Mouse (Mus musculus) heart, postnatal 0 days (tissue): ENCODE measurements at regions not wholly inside any gene's neighbourhood (a gene's known extent, or its start where the extent isn't known, plus 50 kb on each side); places are given as distances from the start of the nearest gene placed in this dataset.

Source experiments
- ATAC-seq: fragments of 200-750 bp; cut with Nextera tagmentation; 2 replicates; pipeline ENCODE4 v1.8.0; 2017; ENCODE audit warnings: low read depth, moderate number of reproducible peaks, moderate library complexity; ENCODE audit not compliant: insufficient read depth
- DNase-seq: peaks from one replicate; pipeline ENCODE4 v3.0.0-alpha.2; 2016; ENCODE audit warnings: low spot score
- H3K27ac ChIP-seq: fragments of 300-500 bp; sonication (generic); 2 replicates; pipeline ENCODE4 v1.5.1; 2014; ENCODE audit warnings: low read depth, mild to moderate bottlenecking
- H3K27me3 ChIP-seq: fragments of 300-500 bp; sonication (generic); 2 replicates; pipeline ENCODE4 v1.6.1; 2014; ENCODE audit warnings: low read length, mixed read lengths; ENCODE audit not compliant: control insufficient read depth, insufficient read depth
- H3K36me3 ChIP-seq: fragments of 300-500 bp; sonication (generic); replicated peaks from 2 replicates; pipeline ENCODE4 v1.6.1; 2014; ENCODE audit warnings: low read length, mixed read lengths; ENCODE audit not compliant: control insufficient read depth, insufficient read depth
- H3K4me1 ChIP-seq: fragments of 300-500 bp; sonication (generic); 2 replicates; pipeline ENCODE4 v1.6.1; 2014; ENCODE audit warnings: antibody characterized with exemption; ENCODE audit not compliant: control insufficient read depth, insufficient read depth
- H3K4me2 ChIP-seq: fragments of 300-500 bp; sonication (generic); 2 replicates; pipeline ENCODE4 v1.6.1; 2014; ENCODE audit warnings: low read depth, mild to moderate bottlenecking, low read length, moderate library complexity
- H3K4me3 ChIP-seq: fragments of 300-500 bp; sonication (generic); 2 replicates; pipeline ENCODE4 v1.5.1; 2014; ENCODE audit warnings: low read depth, low read length
- H3K9ac ChIP-seq: fragments of 300-500 bp; sonication (generic); replicated peaks from 2 replicates; pipeline ENCODE4 v1.6.1; 2014; ENCODE audit warnings: low read depth, low read length, mixed read lengths
- H3K9me3 ChIP-seq: fragments of 300-500 bp; sonication (generic); replicated peaks from 2 replicates; pipeline ENCODE4 v1.6.1; 2016; ENCODE audit warnings: low read length; ENCODE audit not compliant: control insufficient read depth
- CTCF ChIP-seq: IDR thresholded peaks from 2 replicates; pipeline ENCODE4 v1.5.1; 2016; ENCODE audit warnings: antibody characterized with exemption, control low read depth, low read depth
- EP300 ChIP-seq: IDR thresholded peaks from 2 replicates; pipeline ENCODE4 v1.6.1; 2016; ENCODE audit warnings: antibody characterized with exemption, low read depth
- WGBS: fragments of 180-500 bp; shearing (Covaris S2); extraction: QIAGEN DNeasy Blood & Tissue Kit; methylation state at CpG from one replicate; pipeline ENCODE4 v1.1.7; 2014; 5-methylcytosine and 5-hydroxymethylcytosine counted together

DNA sequence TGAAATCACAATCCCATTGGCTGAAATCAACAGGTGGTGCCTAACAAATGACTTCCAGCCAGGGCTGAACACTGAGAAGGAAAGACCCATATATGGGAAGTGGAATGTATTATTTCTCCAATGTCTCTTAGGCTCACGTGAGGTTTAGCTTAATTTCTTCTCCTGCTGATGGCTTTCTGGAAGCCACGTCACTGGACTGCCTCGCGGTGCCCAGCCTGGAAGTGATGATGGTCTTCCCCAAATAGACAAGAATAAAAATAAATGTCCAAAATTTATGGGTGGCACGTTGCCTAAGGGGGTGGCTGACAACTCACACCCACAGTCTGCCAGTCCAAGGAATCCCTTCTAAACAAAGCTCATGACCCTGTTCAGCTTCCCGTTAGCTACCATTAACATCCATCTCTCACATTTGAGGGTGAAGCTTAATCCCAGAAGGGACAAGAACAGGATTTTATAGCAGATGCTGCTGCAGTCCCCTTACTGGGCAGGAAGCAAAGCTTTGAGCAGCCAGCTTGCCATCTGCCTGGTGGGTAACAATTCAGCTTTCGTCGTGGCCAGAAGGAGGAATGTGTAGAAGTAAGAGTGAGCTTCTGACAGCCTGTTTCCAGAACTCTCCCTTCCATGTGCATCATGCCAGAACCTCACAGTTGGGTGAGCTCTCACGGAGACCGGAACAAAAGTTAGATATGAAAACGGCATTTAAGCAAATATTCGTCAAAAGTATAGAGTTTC, 105.8 kb downstream of the Thbs2 start:
- H3K4me3 ChIP-seq = no peak overlapping the region
- ATAC-seq (no peak), DNase-seq (no peak)
- no peak for TF ChIP-seq CTCF
- no peak for TF ChIP-seq EP300
- no peak overlapping the region for H3K9ac ChIP-seq
- H3K27me3 ChIP-seq = no peaks in the 10 kb centered on the region
- no peak overlapping the region for H3K4me2 ChIP-seq
- H3K4me1 ChIP-seq = no peaks in the 10 kb centered on the region
- H3K27ac ChIP-seq = no peak overlapping the region
- no peaks in the 10 kb centered on the region for H3K9me3 ChIP-seq
- H3K36me3 ChIP-seq = no peaks in the 10 kb centered on the region
- 84% methylated on average over 12 of the region's 12 CpGs for WGBS

DNA sequence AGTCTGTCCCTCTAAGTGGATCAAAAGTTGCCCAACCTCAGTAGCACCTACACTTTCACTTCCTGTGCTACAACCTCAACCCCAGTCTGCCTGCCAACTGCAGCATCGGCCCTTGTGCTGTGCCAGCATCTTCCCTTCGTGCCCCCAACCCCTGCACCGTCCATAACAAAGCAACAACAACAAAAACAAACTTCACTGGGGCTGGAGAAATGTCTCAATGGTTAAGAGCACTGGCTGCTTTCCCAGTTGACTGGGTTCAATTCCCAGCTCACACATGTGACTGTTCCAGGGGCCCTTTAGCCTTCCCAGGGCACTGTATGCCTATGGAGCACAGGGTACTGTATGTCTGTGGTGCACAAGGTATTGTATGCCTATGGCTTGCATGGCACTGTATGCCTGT, 114.4 kb downstream of the Thbs2 start:
- TF ChIP-seq CTCF (no peak), EP300 (no peak)
- WGBS = 72% methylated on average over 3 of the region's 3 CpGs
- no peak for ATAC-seq
- Histone ChIP-seq H3K9ac (no peak overlapping the region), H3K4me3 (no peak overlapping the region), H3K9me3 (no peaks in the 10 kb centered on the region), H3K4me1 (no peaks in the 10 kb centered on the region), H3K27me3 (no peaks in the 10 kb centered on the region), H3K27ac (no peak overlapping the region), H3K36me3 (no peaks in the 10 kb centered on the region), H3K4me2 (no peak overlapping the region)
- no peak for DNase-seq

DNA sequence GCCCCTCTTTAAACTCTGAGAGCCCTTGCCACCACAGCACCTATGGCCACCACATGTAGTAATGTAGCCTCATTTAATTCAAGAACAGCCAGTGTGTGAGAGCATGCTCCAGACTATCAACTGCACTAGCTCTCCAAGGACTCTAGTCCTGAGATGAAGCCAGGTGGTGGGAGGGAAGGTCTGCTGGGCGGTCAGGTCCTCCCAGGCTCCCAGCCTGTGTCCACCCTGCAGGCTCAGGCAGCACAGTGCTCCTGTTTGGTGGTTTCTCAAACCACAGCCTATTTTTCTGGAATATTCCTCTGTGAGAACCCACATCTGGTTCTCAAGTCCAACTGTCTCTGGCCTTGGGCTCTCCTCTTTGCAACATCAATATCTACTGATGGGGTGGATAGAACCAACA, 115.3 kb downstream of the Thbs2 start:
- no peaks in the 10 kb centered on the region for H3K36me3 ChIP-seq
- H3K4me3 ChIP-seq = no peak overlapping the region
- H3K4me1 ChIP-seq = no peaks in the 10 kb centered on the region
- no peak overlapping the region for H3K27ac ChIP-seq
- no peaks in the 10 kb centered on the region for H3K27me3 ChIP-seq
- no peak overlapping the region for H3K9ac ChIP-seq
- 74% methylated on average over 1 of the region's 1 CpGs for WGBS
- ATAC-seq (no peak), DNase-seq (no peak)
- no peak overlapping the region for H3K4me2 ChIP-seq
- H3K9me3 ChIP-seq = no peaks in the 10 kb centered on the region
- no peak for TF ChIP-seq EP300
- TF ChIP-seq CTCF = no peak

DNA sequence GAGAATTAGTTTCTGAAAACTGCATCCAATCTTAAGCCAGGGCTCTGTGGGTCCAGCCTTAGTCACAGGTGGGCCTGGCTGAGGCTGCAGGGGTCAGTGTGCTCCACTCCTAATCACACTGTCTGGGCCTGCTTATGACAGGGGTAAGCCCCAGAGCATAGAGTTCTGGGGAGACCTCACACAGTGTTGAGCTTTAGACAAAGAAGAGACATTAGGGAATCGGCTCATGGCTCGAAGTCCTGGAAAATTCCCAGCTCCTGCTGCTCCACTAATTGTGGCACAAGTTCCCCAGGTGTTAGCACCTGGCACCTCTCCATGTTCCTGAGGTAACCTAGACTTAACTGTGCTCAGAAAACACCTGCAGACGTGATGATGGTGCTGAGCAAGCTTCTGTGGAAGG, 115.8 kb downstream of the Thbs2 start:
- WGBS = 58% methylated on average over 3 of the region's 3 CpGs
- ATAC-seq (no peak), DNase-seq (no peak)
- Histone ChIP-seq H3K27me3 (no peaks in the 10 kb centered on the region), H3K4me2 (no peak overlapping the region), H3K4me3 (no peak overlapping the region), H3K9me3 (no peaks in the 10 kb centered on the region), H3K36me3 (no peaks in the 10 kb centered on the region), H3K4me1 (no peaks in the 10 kb centered on the region), H3K27ac (no peak overlapping the region), H3K9ac (no peak overlapping the region)
- TF ChIP-seq CTCF (no peak), EP300 (no peak)

DNA sequence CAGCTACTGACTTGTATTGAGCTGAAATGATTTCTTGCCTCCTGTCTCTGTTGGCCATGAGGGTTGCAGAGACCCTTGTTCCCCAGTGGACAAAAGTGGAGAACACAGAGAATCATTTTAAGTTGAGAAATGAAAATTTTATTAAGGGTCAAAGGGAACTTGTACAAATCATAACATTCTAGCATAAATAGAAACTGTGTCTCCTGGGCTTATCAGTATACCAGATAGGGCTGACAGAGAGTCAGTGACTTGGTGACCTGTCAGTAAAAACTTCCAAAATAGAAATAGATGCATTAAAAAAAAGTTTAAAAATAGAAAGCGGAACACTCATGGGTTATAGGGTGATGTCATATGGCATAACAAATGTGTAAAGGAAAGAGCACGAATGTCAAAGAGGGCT, 117.9 kb downstream of the Thbs2 start:
- TF ChIP-seq CTCF (no peak), EP300 (no peak)
- no peaks in the 10 kb centered on the region for H3K4me1 ChIP-seq
- H3K9ac ChIP-seq = no peak overlapping the region
- H3K4me2 ChIP-seq = no peak overlapping the region
- no peaks in the 10 kb centered on the region for H3K36me3 ChIP-seq
- no peak overlapping the region for H3K27ac ChIP-seq
- no peak for ATAC-seq
- 45% methylated on average over 2 of the region's 2 CpGs for WGBS
- DNase-seq = no peak
- H3K27me3 ChIP-seq = no peaks in the 10 kb centered on the region
- H3K9me3 ChIP-seq = no peaks in the 10 kb centered on the region
- H3K4me3 ChIP-seq = no peak overlapping the region

DNA sequence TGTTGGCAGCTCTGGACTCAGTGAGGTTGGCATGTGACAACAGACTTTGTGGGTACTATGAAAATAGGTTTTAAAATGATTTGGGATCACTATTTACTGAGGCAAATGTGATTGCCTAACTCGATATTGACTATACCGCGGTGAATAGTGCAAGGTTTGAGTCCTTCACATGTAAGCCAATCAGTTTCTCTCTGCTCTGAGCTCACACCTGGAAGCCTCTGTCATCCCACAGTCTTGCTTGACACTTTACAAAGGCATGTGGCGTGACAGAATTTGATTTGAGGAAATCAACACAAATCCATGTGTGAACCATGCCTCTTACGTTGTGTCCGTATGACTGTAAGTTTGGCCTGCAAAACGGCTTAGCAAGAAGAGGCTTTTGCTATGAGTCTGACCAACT, 122.9 kb downstream of the Thbs2 start:
- Histone ChIP-seq H3K9ac (no peak overlapping the region), H3K27me3 (no peaks in the 10 kb centered on the region), H3K4me3 (no peak overlapping the region), H3K4me2 (no peak overlapping the region), H3K9me3 (no peaks in the 10 kb centered on the region), H3K36me3 (no peaks in the 10 kb centered on the region), H3K4me1 (no peaks in the 10 kb centered on the region), H3K27ac (no peak overlapping the region)
- DNase-seq (no peak), ATAC-seq (no peak)
- 85% methylated on average over 7 of the region's 7 CpGs for WGBS
- TF ChIP-seq CTCF = no peak
- TF ChIP-seq EP300 = no peak
